Mouse (Mus musculus) left cerebral cortex, postnatal 36 days (tissue): Measurements from ENCODE around the gene Glud1. TPM values are rescaled to one million over a fixed set of nuclear protein-coding genes. Genes with fewer than 3 reads are reported as not detected.
A peak's percentile ranks its signal among the peaks of the same experiment; 100 is the strongest.

Experiments used
- DNase-seq, 2 experiments: peaks; one replicate each; pipeline ENCODE4 v3.0.0; 2021 to 2022; ENCODE audit warnings: low spot score in 2 of 2, mixed read lengths in 1 of 2
- intact Hi-C: fragments of 180-260 bp; cut with DNase I; formaldehyde crosslinking; loops from one replicate; pipeline ENCODE4 v1.15.1; 2025
- total RNA-seq, 2 experiments: library from RNA; stranded (reverse); gene quantifications; 2 replicates each; pipeline ENCODE4 v1.2.3; 2021

Gene Glud1
- total RNA-seq, 2 experiments from 2014 or later = 245 to 282 TPM

DNA sequence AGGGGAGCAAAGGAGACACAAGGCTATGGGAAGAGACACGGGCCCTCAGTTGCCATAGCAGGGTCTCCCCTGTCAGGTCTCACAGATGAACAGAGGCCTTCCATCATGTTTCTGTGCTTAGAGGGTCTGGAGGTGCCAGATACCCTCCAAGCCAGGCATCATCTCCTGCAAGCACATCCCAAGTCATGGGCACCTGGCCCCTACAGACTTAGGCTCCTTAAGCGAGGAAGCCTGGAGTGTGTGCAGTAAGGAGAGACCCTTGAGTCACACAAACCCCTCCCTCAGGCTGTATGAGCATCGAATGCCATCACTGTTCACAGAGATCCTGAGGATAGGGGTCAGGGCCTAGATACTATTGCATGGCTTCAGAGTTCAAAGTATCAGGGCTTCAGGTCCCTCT, 60.4 kb downstream of the Glud1 start:
- no peak for DNase-seq
- intact Hi-C loops = loop anchor here (5.0 to 10.0 kb wide), 2 partner anchors 196 to 286 kb away; partner anchors contain the start of gene Anxa8

DNA sequence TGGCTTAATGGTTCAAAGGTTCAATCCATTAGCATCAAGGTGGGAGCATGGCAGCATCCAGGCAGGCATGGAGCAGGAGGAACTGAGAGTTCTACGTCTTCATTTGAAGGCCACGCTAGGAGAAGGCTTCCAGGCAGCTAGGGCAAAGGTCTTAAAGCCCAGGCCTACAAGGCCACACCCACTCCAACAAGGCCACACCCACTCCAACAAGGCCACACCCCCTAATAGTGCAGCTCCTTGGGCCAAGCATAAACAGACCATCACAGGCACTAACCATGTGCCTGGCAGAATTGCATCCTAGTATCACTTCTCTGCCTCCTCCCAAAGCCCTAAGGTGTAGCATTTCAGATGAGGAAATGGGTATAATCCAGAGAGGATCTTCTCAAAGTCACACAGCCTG, 61.2 kb downstream of the Glud1 start:
- intact Hi-C loops = loop anchor here (1.0 to 10.0 kb wide), 3 partner anchors 30 to 287 kb away; partner anchors contain the start of gene Anxa8
- no peak for DNase-seq

DNA sequence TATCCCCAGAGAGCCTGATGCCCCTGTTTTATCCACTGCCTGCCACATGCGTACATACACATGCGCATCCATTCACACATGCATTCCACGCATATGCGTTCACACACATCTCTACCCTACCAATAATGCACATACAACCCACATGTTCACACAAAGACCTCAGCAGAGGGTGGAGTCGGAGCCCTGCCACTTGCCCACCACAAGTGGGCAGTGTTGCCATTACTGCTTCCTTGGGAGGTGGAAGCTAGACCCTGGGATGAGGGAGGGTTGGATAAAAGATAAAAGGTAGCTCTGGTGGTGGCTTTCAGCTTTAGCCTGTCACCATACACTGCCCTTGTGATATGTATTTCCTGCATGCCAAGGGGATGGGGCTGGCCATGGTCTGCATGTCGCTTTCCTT, 62.1 kb downstream of the Glud1 start:
- intact Hi-C loops = loop anchor here (1.0 to 10.0 kb wide), 3 partner anchors 29 to 288 kb away; partner anchors contain the start of gene Anxa8
- DNase-seq = peak; percentile 30 to 42

DNA sequence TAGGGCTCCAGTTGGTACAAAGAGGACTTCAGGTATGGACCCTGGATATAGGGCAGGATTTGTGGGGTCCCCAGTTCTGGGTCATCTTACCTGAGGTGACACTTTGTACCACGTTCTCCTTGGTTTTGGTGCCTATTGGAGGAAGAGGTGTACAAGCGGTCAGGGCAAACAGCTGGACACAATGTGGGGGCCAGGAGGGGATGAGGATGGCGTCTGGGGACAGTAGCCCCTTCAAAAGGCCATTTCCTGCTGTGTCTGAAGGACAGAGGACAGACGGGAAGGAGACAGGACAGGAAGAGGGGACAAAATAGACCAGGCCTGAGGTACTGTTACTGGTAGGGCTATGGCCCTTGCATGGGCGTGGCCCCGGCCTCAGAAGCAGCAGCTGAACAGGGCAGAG, 63.1 kb downstream of the Glud1 start:
- no peak for DNase-seq
- intact Hi-C loops = loop anchor here (5.0 to 10.0 kb wide), 2 partner anchors 194 to 289 kb away; partner anchors contain the start of gene Anxa8

DNA sequence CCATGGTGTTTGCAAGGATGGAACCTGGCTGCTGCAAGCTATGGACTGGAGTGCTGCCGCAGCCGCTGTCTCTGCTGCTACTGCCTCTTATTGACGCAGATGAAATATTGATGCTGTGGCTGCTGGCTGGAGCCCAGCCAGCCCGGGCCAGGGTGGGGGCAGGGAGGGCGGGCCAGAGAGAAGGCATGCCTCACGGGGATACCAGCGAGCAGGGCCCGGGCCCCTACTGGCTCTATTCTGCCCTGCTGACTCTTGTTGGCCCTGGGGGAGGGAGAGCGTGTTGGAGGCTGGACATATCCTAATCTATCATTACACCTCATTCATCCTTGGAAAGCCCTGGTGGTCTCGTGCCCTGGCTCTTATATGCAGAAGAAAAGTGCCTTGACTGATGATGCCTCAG, 64.0 kb downstream of the Glud1 start, which contains the start of gene Sncg:
Sncg (minus strand) TSS at position 213 of the 400 bp plus-strand sequence.
- intact Hi-C loops = loop anchor here (5.0 to 10.0 kb wide), 2 partner anchors 193 to 290 kb away; partner anchors contain the start of gene Anxa8
- no peak for DNase-seq

DNA sequence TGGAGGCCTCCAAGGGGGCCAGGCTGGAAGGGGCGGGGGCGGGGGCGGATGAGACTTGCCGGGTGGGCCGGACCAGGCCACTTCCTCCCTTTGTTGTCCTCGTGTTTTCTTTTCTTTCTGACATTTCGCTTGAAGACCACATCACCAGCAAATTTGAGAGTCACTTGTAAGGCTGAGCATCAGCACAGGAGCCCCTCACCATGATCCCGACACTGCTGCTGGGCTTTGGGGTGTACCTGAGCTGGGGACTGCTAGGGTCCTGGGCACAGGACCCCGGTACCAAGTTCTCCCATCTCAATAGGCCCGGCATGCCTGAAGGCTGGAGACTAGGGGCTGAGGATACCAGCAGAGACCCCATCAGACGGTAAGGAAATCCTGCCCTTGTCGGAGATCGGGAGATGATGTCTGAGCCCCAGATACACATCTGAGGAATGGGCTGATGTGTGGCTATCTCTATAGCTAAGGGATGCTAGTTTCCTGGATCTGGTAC, 64.9 kb downstream of the Glud1 start, which contains the start of gene Mmrn2:
Mmrn2 (plus strand) TSS at position 51 of the 490 bp plus-strand sequence.
- intact Hi-C loops = loop anchor here (10.0 kb wide), 1 partner anchor 291 kb away; the partner anchor contains the start of gene Anxa8
- no peak for DNase-seq

DNA sequence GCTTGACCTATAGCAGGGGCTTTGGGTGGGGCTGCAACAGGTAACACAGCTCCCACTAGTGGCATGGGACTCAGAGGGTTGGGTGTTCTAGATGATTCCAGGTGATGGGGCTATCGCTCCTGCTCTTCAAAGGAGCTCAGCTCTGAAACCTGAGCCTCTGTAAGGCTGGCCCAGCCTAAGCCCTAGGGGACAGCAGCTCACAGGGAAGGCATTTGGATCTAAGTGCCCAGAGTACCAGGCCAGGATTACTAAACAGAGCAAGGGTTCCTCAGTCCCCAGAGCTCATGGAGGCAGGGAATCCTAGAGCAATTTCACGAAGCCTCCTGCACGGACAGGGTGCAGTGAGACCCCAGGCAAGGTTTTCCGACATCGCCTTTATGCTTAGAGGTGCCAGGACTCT, 65.4 kb downstream of the Glud1 start:
- intact Hi-C loops = loop anchor here (10.0 kb wide), 1 partner anchor 291 kb away; the partner anchor contains the start of gene Anxa8
- no peak for DNase-seq

DNA sequence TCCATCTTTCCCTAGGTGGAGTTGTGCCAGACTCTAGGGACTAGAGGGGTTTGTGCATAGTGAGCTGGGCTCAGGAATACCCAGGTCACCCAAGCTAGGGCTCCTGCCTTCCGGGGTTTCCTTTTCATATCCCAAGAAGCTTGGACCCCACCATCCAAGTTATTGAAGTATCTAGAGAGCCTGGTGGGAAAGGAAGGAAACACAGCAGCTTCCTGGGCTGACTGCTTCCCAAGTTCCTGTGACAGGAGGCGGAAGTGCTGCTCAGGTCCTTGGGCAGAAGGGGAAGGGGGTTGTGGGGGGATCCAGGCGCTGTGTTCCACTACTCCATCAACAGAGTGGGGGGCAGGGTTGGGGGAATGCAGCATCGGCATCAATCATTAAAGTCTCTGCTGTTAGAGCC, 66.6 kb downstream of the Glud1 start:
- no peak for DNase-seq
- intact Hi-C loops = loop anchor here (10.0 kb wide), 1 partner anchor 292 kb away; the partner anchor contains the start of gene Anxa8

DNA sequence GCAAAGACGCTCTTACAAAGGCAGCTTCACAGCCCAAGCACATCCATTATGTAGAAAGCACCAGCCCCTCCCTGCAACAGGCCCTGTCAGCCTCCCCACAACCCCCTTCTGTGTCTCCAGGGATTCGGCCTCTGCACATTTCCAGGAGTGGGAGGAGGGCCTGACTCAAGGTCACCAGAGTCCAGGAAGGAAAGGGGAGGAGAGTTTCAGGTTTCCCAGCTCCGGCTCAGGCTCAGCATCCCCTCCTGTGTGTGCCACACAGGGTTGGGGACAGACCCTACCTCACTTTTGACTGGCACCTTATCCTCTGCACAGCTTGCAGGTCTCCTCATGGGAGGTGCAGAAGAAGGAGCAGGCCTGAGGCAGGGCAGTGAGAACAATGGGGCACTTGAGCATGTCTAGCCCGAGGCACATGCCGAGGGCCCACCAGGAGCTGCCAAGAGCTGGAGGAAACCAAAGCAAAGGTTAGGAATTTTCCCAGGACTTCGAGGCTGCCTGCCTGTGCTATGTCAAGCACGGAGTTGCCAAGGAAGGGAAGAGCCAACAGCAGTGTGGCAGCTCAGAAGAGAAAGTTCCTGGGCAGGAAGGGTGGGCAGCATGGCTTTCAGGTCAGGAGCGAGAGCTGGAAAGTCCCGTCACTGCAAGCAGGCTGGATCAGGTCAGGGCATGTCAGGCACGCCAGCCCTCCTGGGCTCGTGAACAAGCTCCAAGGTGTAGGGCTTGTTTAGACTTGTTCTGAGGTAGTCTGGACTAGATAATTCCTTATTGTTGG, 68.2 kb downstream of the Glud1 start:
- DNase-seq = no peak
- intact Hi-C loops = loop anchor here (10.0 kb wide), 1 partner anchor 294 kb away; the partner anchor contains the start of gene Anxa8

DNA sequence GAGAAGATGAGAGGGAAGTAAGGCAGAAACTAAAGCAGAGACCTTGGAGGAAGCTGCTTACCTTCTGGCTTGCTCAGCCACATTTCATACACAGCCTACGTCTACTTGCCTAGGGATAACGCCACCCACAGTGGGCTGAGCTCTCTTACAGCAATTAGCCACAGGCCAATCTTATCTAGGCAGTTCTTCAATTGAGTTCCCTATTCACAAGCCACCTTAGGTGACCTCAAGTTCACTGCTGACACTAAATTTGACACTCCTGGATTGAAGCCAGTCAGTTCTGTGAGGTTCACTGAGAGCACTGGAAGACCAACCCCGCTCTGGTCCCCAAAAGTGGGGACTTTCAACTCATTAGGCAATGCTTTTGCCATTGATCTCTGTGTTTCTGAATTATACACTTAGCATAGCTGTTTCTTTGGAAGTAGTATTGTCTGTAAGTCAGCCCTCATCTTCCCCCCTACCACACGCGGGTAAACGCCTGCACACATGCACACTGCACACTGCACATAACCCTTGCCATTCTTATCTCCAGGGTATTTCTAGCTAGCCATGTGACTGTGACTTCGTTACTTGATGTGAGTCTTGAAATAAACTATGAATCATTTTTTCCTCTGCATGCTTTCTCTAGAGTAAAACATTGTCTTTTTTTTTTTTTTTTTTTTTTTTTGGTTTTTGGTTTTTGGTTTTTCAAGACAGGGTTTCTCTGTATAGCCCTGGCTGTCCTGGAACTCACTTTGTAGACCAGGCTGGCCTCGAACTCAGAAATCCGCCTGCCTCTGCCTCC, 72.6 kb downstream of the Glud1 start:
- intact Hi-C loops = no loop called here
- no peak for DNase-seq

DNA sequence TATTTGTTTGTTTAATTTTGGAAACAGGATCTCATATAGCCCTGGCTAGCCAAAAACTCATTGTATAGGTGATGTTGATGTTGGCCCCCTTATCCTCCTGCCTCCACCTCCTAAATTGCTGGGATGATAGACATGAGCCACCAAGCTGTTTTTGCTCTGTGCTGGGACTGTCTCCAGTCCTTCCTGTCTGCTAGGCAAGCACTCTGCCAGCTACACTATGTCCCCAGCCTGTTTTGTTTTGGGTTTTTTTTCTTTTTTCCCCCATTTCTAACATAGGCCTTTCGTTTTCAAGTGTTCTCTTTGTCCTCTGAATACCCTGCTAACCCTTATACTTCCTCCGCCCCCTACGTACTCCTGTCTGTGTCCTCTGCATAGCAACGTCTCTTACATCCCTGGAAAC, 82.8 kb downstream of the Glud1 start:
- intact Hi-C loops = no loop called here
- no peak for DNase-seq

Other genes with a start within 250 kb of the Glud1 start
- gene Anxa8, start 224.7 kb upstream of the Glud1 start, total RNA-seq = under 1 TPM; 0.49 to 0.91 TPM
- gene A630023A22Rik, start 208.0 kb upstream of the Glud1 start, total RNA-seq = not detected
- not detected for gene Npy4r, start 158.2 kb upstream of the Glud1 start, total RNA-seq
- 1 to 10 TPM; 1.6 to 2.7 TPM for gene Gprin2, start 109.1 kb upstream of the Glud1 start, total RNA-seq
- gene Syt15, start 91.1 kb upstream of the Glud1 start, total RNA-seq = under 1 TPM; 0.27 to 0.42 TPM
- 10 to 100 TPM; 12.5 to 14.0 TPM for gene Shld2, start 234 bp upstream of the Glud1 start, total RNA-seq
- not detected for gene Fam25c, start 44.7 kb downstream of the Glud1 start, total RNA-seq
- gene Sncg, start 64.1 kb downstream of the Glud1 start, total RNA-seq = 1 to 10 TPM; 3.2 to 4.9 TPM
- gene Mmrn2, start 64.7 kb downstream of the Glud1 start, total RNA-seq = 1 to 10 TPM; 3.6 to 3.8 TPM
- gene Bmpr1a, start 192.6 kb downstream of the Glud1 start, total RNA-seq = 10 to 100 TPM; 34.3 to 38.3 TPM
- not detected for gene 9230112D13Rik, start 212.1 kb downstream of the Glud1 start, total RNA-seq